Mouse (Mus musculus) brain, adult 2 months (tissue): ENCODE results near the gene Dnm3.

Experiments
- DNase-seq: peaks from one replicate; pipeline ENCODE4 v3.0.0; 2011; ENCODE audit warnings: low read depth, low spot score

The Dnm3 gene

DNA sequence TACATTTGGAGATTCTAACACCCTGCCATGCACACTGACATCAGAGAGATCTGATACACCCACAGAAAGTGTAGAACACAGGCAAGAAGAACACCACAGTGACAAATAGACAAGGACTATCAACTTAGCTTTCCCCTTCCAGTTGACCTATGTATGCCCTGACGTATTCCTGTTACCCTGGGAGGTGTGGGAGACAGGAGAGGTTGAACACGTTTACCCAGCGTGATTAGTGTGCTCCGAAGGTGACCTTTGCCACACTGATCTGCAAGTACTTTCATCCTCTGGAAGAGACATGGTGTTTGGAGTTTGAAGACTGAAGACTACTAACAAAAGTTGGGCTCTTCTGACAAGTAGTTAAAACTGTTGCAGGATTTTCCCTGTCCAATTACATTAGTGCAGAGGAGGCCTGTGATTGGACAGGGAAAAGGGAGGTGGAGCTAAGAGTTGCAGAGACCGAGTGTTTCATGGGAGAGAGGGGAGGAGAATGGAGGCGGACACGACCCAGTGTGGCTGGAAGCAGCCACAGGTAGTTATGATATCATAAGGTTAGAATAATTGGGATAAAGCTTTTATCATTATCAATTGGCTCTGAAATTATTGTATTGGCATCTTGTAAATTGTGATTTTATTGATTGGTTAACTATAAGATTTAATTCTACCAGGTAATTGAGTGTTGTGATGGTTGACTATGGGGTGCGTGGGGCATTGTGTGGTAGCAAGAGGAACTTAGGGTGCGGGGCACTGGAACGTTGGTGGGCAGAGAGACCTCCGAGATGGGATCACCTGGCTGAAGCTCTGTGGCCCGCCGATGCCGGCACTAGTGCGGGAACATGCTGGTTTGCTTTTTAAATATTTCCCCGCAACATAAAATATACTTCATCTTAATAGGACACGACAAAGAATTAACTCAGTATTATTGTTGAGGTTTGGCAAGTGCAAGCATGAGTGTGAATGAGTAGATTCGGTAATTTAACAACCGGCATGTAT, 519.6 kb downstream of the Dnm3 start:
- no peak for DNase-seq

DNA sequence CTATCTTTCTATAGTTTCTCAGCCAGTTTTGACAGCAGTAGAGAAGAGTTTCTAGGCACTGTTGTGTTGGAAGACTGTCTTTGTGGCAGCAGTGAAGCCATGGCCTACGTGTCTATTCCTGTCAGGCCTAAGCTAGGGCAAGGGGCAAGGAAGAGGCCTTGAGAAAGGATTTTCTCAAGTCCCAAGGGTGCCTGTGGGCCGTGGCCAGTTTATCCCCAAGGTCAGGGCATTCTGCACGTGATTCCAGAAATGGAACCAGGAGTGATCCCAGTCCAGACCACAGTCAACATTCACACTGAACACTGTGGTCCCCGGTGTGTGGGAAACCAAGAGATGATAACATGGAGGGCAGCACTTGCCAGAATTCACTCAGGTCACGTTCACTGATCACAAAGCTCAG, 522.0 kb downstream of the Dnm3 start:
- no peak for DNase-seq

DNA sequence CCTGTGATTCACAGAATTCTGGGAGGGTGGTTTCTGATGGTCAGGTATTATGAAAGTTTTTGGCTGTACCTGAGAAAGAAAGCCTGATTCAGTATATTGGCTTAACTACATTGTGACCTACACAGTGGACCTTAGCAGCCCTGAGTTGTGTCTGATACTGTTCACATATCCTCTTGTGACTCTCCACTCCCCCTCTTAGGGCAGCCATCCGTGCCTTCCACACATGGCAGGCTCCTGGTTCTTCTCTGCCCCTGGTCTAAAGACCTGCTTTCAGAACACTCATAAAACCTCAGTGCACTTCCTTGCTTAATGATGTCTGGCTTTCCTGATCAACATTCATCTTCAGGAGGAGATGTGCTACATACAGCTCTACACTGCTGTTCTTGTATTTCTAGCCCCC, 525.2 kb downstream of the Dnm3 start:
- no peak for DNase-seq

DNA sequence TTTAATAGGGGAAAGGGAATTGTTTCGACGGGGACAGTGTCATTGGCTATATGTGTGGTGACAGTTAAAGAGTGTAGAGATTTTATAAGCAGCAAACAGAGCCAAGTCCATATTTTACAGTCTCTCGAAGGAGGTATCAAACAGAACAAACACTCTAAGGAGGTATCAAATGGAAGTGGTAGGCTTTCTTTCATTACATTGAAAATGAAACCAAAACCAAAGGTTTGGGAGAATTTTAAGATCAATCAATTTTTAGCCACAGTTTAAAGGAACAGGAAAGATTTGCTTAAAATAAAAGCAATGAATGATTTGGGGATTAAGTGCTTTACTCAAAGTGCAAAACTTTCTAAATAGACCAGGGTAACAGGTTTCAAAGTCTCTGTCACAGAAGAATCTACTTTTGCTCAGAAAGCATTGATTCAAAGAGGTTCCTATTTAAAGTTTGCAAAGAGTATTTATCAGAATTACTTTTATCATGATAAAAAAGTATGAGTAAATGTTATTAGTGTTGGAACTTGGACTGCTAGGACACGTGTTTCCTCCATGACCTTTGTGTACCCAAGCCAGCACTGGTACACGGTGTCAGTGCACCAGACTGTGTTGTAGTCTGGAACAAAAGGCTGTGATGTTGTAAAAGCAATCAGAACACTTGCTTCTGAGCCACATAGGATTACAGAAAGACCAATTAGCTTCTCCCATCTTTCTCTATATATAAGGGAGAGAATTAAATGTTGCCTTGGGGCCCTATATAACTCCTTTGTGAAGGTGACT, 526.6 kb downstream of the Dnm3 start:
- DNase-seq: no peak

DNA sequence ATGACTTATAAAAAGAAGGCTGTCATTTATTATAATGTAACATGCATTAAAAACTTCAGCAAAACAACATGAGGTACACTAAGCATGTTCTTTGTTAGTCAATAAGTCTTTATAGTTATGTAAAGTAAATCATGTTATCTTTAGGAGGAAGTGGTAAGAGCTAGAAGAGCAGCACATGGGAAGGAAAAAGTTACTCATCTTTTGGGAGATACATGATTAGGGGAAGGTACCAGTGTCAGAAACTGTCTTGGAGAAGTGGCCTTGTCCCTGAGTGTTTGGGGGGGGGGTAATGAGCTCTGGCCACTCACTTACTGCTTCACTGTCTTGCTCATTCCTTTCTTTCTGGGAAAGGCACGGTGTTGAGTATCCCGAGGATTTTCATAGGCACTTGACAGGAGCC, 535.8 kb downstream of the Dnm3 start:
- DNase-seq: no peak
